Mouse (Mus musculus): Measurements from ENCODE around the gene AC131692.1.

Gene AC131692.1

DNA sequence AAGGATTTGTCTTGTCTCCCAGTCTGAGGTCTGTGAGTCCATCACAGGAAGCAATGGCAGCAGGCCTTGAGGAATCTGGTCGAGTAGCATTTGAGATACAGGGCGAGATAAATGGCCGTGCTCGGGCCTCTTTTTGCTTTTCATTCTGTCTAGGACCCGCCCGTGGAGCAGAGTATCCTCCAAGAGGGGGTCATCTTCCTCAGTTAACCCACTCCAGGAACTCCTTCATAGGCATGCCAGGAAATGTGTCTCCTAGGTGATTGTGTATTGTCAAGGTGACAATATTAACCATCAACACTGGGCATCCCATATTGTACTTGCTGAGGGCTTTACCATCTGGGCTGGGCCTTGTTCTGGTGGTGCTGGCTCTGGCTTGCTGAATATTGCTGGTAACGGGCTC lies at the start of gene AC131692.1:
AC131692.1 (plus strand) TSS at position 301 of the 400 bp plus-strand sequence.
- DNase-seq (ENCODE audit: low spot score): no peak

DNA sequence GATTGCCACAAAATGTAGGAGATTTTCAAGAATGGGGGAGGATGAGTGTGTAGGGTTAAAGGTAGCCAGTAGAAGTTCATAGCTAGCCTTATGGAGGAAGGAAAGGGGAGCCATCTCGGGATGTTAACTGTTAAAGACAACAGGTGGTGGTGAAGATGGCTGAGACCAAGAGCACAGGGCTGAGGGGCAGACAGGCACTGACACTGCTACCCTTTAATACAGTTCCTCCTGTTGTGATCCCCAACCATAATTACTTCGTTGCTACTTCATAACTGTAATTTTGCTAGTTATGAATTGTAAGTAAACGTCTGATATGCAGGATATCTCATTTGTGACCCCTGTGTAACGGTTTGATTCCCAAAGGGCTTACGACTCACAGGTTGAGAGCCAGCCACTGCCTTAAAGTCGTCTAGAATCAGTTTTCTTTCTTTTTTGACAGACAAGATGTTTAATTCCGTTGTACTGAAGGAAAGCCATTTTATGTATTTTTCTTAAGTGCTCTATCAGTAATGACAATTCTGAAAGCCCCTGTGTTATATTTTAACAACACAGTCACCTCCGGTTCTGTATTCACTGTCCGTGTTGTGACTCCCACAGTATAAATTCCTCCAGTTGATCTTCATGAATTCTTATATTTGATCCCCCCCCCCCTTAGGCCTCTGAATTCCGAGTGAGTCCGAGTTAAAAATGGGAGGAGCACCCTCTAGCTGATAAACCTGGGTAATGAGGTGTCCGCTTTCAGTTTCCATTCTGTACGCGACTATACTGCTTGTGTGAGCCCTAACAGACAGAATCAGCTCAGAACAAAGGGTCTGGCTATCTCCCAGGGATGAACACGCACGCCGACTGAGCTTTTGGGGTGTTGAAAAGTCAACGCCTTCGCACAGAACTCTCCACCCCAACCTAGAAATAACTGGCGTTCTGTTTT lies 48.6 kb upstream of the AC131692.1 start:
- DNase-seq (ENCODE audit: low spot score): no peak

DNA sequence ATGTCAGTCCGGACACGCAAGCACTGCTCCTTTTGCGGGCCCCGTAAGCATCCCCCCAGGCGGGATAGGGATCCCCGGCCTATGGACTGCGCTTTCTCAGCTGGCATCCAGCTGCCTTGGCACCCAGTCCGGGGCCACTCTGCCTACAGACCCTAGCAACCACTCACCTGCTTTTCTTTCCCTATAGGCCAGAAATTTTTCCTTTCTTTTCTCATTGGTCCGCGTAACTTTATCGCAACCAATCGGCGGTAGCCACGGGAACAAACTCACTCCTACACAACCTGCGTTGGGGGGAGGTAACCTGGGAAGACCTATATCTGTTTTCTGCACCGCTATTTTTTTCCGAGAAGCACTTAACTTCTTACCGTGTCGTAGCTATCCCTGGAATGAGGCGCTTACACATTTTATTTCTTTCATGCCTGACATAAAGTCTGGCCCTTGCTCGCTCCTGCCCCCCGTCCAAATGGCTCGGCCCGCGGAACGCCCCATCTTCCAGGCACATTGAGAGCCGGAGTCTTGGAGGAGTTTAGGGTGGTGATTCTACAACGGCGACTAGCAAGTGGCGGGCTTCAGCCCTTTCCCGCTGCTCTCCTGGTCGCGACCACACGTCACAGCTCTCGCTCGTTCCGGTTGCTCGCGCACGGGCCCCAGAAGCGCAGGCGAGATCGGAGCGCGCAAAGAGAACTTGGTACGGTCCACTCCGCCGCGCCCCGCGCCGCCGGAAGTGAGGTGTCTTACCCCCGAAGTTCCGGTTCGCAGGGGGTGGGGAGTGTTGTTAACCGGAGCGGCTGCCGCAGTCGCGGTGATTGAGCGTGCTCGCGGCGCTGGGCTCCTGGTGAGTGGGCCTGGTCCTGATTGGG lies 47.7 kb upstream of the AC131692.1 start, which contains the start of gene Syvn1:
Syvn1 (plus strand) TSS at position 283 of the 860 bp plus-strand sequence.
- DNase-seq (ENCODE audit: low spot score): peak; percentile 90

DNA sequence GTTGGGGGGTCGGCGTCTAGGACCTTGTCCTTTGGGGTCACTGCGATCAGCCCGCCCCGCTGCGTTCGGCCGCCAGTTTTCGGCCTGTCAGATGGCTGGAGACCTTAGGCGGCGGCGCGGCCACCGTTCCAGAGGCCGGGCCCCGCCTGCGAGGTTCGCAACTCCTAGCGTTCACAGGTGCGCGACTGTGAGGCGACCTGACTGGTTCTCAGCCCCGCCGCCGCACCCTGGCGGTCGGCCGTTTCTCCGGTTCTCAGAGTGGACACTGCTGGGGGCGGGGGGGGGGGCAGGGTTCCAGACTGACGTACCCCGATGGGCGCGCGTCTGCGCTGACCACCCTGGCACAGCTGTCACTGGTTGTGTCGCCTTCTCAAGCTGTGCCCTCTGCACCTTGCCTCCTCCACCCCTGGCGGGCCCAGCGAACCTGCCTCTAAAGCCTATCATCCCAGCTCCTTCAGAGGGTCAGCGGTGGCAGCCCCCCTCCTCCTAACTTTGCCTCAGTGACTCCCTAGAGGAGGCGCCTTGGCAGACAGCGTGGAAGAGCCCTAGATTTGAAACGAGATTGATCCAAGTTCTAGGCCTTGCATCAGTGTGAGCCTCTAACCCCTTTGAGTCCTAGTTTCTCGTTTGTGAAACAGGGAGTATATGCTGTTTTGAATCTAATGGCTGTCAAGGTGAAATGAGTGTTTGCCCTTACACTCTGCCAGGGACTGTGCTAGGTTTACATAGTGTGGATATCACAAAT lies 46.9 kb upstream of the AC131692.1 start:
- no peak for DNase-seq (ENCODE audit: low spot score)

DNA sequence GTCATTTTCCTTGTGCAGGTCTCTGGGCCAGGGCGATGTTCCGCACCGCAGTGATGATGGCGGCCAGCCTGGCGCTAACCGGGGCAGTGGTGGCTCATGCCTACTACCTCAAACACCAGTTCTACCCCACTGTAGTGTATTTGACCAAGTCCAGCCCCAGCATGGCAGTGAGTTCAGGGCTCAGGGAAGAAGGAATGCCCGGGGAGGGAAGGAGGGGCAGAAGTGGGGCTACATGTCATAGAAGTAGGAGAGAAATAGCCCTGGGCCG lies 46.4 kb upstream of the AC131692.1 start:
- no peak for DNase-seq (ENCODE audit: low spot score)

DNA sequence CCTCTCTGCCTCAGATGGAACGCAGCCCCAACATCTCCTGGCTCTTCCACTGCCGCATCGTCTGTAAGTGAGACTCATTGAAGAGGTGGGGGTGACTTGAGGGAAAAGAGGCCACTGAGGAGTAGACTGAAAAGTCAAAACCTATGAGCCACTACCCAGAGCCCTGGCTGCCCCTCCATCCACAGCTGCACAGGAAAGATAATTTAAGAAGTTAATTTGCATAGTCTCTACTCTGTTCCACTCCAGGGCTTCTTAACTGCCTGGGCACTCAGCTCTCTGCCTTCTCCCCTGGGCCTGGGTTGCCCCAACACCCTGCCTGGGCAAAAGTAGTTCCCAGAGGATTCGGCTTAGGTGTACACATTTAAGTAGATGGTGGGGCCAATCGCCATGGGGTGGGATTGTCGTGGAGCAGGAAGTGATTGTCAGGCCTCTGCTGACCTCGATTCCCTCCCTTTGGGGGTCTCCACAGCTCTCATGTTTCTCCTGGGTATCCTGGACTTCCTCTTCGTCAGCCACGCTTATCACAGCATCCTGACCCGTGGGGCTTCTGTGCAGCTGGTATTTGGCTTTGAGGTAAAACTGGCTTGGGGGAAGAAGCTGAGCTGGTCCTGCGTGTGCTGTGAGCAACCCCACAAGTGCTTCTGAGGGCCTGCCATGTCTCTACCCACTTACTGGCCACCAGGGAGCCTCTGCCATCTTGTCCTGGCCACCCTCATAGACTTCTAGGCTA lies 45.4 kb upstream of the AC131692.1 start:
- no peak for DNase-seq (ENCODE audit: low spot score)

DNA sequence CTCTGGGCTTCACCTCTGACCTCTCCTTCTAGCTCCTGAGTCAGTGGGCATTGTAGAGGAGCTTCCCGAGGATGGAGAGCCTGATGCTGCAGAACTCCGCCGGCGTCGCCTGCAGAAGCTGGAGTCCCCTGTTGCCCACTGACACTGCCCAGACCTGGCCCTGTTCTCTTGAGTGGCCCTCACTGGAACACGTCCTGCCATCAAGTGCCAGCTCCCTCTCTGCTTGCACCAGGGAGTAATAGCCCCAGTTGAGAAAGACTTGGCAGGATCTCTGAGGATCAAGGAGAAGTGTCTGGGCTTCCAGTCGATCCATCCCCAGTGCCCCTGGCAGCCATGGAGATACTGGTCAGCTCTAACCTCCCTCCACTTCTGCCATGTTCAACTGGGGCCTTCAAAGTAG lies 41.7 kb upstream of the AC131692.1 start:
- DNase-seq (ENCODE audit: low spot score): no peak

DNA sequence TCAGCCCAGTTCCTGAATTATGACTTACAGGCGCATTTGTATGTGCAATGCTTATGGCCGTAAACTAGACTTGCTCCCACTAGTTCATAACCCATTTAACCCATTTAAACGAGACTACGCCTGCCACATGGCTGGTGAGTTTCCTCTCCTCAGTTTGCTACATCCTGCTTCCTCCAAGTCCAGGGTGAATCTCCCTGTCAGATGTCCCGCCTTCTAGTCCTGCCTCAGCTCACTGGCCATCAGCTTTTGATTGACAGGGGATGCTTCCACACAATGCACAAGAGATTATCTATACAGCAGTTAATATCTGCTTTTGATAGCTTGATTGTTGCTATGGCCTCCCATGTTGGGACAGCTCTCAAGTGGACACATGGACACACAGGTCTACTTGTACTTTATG lies 39.9 kb upstream of the AC131692.1 start:
- no peak for DNase-seq (ENCODE audit: low spot score)

DNA sequence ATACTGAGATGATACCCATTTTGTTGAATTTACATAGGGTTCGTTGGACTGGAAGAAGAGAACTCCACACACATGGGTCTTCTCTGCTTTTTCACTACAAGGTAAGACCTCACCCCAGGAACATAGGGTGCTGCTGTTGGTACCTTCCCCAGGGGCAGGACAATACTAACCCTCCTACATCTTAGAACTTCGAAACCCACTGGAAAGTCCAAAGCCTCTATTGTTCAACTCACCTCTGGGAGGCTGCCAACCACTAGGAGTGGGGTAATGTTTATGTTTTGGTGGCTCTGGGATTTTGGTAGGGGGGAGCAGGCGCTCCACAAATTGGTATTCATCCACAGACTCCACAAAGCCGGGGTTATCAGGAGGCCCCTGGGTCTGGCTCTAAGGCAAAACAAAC lies 37.5 kb upstream of the AC131692.1 start:
- DNase-seq (ENCODE audit: low spot score): no peak

DNA sequence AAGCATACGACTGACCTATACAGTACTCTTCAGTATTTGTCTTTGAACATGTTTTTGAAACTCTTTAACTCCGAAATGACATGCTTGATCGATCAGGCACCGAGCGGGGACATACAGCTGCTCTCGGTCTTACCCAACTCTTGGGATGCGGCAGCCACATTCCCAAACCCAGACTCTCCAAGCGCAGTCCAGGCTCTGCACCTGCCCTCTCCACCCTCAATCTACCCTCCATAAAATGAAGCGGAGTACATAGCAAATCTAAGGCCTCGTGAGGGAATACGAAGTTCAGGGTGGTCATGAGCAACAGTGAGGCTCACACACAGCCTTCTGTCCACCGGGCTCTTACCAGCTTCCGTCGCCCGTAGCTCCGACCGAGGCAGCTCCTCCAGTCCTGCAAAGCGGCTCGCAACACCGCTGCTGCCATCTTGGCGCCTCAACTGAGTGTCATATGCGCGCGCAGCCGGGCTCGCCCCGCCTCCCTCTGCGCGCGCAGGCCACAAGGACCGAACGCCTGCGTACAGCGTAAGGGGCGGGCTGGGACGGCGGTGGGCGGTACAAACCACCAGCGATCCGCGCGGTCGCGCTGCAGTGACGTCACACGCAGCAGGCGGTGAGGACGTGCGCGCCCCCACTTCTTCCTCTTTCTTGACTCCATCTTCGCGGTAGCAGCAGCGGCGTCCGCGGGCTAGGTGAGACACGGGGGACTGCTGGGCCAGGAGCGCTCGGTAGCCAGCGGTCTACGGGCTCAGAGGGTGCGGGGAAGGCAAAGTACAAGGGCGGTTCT lies 36.7 kb upstream of the AC131692.1 start, which contains the start of the genes Mrpl49 and Fau:
Mrpl49 (minus strand) TSS at position 473 of the 784 bp plus-strand sequence.
Fau (plus strand) TSS at position 532 of the 784 bp plus-strand sequence.
- peak; percentile 95 for DNase-seq (ENCODE audit: low spot score)

DNA sequence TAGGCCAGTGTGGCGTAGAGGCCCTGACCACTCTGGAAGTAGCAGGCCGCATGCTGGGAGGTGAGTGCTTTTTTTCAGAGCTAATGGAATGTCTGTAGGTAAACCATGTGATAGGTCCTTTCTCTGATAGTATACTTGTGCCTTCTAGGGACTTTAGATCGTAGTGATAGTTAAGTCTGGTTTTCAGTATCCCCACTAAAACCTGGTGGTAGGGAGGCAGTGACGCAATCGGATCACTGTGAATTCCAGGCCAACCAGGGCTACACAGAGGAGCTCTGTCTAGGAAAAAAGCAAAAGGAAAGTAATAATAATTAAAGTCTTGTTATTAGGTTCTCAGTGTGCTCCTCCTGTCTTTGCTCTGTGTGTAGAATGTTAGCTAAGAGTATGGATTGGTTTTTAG lies 35.7 kb upstream of the AC131692.1 start:
- DNase-seq (ENCODE audit: low spot score): no peak

DNA sequence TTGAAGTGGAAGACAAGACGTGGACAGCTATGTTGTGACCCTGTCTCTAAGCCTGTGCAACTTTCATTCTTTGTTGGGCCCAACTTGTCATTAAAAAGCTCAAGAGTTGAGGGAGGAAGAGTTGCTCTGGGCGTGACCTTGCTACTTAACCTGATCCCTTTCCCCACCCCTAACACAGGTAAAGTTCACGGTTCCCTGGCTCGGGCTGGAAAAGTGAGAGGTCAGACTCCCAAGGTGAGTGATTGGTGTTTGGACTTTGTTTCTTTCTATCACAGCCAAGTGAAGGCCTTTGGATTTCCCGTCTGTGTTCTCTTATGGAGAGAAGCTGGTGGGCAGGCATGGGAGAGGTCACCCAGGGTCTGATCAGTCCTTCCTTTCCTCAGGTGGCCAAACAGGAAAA lies 35.3 kb upstream of the AC131692.1 start:
- no peak for DNase-seq (ENCODE audit: low spot score)

DNA sequence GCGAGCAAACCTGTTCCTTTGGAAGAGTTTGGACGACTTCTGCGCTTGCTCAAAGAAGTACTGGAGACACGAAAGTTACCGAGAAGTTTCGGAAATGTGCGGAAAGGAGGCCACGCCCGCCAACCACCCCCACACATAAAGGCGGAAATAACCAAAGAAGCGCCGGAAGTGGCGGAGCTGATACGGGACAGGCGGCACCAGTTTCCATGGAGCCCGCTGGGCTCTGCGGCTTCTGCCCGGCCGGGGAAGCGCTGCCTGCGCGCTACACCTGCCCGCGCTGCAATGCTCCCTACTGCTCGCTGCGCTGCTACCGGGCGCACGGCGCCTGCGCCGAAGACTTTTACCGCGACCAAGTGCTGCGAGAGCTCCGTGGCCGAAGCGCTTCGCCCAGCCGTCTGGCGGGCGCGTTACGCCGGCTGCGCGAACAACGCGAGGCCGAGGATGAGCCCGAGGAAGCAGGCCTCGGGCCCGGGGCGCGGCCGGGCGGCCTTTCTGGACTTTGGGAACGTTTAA lies 33.1 kb upstream of the AC131692.1 start, which contains the start of gene Znhit2:
Znhit2 (plus strand) TSS at position 172 of the 513 bp plus-strand sequence.
- peak; percentile 90 for DNase-seq (ENCODE audit: low spot score)

DNA sequence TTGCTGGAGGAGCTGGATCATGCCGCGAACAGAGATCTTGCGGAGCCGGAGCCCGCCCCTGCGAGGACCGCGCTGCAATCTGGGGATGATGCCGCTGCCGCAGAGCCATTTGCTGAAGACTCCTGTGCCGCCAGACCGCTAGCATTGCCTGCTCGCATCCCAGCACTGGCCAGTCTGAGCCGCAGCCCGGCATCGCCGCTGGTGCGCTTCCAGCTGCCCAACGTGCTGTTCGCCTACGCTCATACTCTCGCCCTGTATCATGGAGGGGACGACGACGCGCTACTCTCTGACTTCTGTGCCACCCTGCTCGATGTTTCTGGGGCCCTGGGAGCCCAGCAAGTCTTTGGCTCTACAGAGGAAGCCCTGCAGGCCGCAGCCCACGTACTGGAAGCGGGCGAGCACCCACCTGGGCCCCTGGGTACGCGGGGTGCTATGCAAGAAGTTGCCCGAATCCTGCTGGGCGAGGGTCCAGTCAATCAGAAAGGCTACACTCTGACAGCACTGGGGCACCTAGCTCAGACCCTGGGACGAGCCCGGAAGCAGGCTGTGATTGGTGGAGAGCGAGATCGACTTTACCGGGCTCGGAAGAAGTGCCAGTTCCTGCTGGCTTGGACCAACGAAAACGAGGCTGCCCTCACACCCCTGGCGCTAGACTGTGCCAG lies 32.4 kb upstream of the AC131692.1 start:
- DNase-seq (ENCODE audit: low spot score): no peak

DNA sequence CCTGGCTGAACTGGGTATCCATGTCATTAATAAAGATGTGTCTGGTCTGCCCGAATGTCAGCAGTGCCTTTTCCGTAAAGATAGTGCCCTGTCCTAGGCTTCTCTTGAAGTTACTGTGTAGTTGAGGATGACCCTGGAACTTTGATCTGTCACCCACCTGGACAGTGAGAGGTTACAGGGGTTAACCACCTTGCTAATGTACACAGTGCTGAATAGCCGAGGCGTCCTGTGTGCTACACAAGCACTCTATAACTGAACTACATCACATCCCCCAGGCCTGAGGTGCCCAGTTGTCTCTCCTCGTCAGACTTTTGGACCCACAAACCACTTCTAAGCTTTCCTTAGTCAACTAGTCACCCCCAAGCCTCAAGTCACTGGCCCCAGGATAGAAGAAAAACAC lies 31.8 kb upstream of the AC131692.1 start:
- DNase-seq (ENCODE audit: low spot score): no peak

DNA sequence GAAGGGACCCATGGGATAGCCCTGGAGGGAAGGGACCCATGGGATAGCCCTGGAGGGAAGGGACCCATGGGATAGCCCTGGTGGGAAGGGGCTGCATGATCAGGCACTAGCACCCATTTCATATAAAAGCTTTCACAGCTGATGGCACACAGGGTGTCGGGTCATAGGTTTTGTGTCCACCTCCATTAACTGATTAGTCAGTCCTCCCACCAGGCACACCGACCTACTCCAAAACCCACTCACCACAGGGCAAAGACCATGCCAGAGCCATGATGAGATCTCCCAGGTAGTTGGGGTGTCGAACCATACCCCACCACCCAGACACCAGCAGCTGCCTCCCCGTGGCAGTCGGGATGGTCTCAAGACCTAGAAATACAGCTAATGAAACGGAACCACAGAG lies 31.1 kb upstream of the AC131692.1 start:
- DNase-seq (ENCODE audit: low spot score): no peak

DNA sequence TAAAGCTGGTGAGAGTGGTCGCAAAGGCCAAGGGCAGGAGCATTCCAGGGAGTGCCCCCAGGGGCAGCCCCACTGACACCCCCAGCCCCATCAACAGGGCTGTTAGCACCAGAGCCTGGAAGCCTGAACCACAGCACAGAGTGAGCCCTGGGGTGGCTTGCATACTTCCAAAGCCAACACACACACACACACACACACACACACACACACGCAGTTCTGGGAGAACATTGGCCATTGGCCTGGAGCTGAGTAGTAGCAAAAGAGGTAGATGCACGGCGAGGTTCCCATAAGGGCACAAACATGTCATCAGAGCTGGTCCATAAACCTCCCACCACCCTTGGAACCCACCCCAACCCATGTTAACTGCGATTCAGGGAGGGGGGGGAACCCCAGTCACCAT lies 27.6 kb upstream of the AC131692.1 start:
- DNase-seq (ENCODE audit: low spot score): no peak

DNA sequence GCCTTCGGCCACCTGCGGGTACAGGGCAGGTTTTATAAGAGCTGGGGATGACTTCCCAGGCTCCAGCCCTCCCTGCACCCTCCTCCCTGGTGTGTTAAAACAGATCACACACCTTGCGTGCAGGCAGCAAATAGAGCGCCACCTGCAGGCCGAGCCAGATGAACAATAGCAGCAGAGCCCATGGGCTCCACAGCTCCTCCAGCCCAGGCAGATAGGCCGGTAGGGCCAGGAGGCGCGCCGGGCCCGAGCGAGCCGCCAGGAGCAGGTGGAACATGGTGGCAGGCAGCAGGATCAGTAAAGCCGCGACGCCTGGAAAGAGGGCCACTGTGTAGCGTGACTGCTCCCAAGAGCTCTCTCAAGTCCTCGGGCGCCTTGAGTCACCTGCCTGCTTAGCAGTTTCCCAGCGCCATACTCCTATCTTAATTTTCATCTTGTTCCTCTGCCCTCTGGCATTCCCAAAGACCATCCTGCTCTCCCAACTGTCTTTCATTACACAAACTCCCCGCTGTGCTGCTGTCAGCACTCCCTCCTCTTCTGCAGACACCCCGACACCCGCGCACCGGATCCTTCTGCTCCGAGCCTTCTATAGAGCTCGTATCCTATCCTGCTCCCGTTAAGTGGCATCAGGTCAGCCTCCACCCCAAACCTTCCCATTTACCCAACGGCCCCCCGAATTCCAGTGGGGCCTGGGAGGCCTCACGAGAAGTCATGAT lies 27.1 kb upstream of the AC131692.1 start:
- DNase-seq (ENCODE audit: low spot score): peak; percentile 79

Data from left cerebral cortex, adult 11 months (tissue).